Mouse (Mus musculus): ENCODE results near the gene Frmpd4.

- TF ChIP-seq CTCF (conservative IDR thresholded peaks at IDR 0.05; ENCODE audit: low read length) (no peak), NANOG (IDR thresholded peaks at IDR 0.05; ENCODE audit: borderline replicate concordance, low read length) (no peak), POU5F1 (IDR thresholded peaks at IDR 0.05; ENCODE audit: borderline replicate concordance, low read length) (no peak)
Observed at GRCm38 (mm10) chrX:167523151-167523550, 1053.9 kb downstream of the Frmpd4 start.
